Mouse (Mus musculus): ENCODE data around the gene Lhb.
"Not testable (repeated sequence)": the region's sequence is repeated elsewhere in the genome, so short reads cannot be mapped to it uniquely, and the experiment has no call there.

Gene Lhb

GRCm38 (mm10) chr7:45455932-45456696 lies 35.5 kb downstream of the Lhb start:
- DNase-seq: no peak

- no peak for DNase-seq
Measured at GRCm38 (mm10) chr7:45456721-45457203, 36.1 kb downstream of the Lhb start.

GRCm38 (mm10) chr7:45457204-45458060 lies 36.8 kb downstream of the Lhb start:
- DNase-seq: no peak

DNA sequence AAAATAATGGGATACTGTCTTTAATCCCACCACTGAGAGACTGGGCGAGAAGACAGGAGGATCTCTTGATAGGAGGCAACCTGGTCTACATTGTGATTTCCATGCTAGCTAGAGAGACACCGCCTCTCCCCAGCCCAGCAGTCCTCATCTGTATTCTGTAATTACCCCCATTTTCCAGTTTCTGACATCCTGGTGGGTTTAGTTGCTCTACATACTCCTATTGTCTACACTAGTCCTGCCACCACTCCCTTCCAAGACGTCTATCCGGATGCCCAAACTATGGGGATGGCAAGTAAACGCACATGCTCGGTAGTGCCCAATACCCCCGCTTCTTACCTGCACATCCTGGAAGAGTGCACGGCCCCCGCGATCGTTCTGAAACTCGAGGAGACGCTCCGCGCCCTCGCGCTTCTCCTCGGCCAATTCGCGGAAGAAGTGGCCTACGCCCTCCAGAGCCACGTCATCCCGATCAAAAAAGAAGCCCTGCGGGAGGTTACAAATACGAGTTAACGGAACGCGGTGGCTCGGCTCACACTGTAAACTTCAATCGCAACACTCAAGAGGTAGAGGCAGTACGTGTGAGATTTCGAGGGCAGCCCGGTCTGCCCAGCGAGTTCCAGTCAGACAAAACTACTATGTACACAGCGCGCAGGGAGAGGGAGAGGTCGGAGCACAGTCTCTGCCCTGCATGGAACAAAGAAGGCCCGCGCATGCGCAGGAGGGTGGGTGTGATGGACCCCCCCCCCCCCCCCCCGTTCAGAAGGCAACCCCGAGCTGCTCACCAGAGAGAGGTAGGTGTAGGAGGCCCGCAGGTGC lies 38.3 kb downstream of the Lhb start:
- peak; percentile 90 for DNase-seq

- peak; percentile 97 for DNase-seq
Measured at GRCm38 (mm10) chr7:45459564-45460140, 39.0 kb downstream of the Lhb start, which contains the start of gene Ftl1. Gene Ftl1, minus strand, starts transcription at chr7:45459884.

GRCm38 (mm10) chr7:45460377-45460776 lies 39.8 kb downstream of the Lhb start:
- DNase-seq: no peak

- peak; percentile 45 for DNase-seq
Measured at GRCm38 (mm10) chr7:45460860-45461314, 40.3 kb downstream of the Lhb start.

- DNase-seq: no peak
Measured at GRCm38 (mm10) chr7:45461326-45461725, 40.7 kb downstream of the Lhb start.

GRCm38 (mm10) chr7:45461781-45462180 lies 41.2 kb downstream of the Lhb start:
- DNase-seq: no peak

- no peak for DNase-seq
Measured at GRCm38 (mm10) chr7:45462325-45462724, 41.7 kb downstream of the Lhb start.

DNA sequence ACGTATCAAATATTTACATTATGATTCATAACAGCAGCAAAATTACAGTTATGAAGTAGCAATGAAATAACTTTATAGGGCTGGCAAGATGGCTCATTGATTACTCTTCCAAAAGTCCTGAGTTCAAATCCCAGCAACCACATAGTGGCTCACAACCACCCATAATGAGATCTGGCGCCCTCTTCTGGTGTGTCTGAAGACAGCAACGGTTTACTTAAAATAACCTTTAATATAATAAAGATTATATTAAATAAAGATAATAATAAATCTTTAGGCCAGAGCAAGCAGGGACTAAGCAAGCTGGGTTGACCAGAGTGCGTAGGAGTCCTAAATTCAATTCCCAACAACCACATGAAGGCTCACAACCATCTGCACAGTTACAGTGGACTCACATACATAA lies 42.2 kb downstream of the Lhb start:
- DNase-seq: not testable (repeated sequence)

- no peak for DNase-seq
Measured at GRCm38 (mm10) chr7:45463987-45464778, 43.6 kb downstream of the Lhb start.

- DNase-seq: no peak
Measured at GRCm38 (mm10) chr7:45465112-45465511, 44.5 kb downstream of the Lhb start.

- DNase-seq: peak; percentile 41
Measured at GRCm38 (mm10) chr7:45465549-45465948, 44.9 kb downstream of the Lhb start.

DNA sequence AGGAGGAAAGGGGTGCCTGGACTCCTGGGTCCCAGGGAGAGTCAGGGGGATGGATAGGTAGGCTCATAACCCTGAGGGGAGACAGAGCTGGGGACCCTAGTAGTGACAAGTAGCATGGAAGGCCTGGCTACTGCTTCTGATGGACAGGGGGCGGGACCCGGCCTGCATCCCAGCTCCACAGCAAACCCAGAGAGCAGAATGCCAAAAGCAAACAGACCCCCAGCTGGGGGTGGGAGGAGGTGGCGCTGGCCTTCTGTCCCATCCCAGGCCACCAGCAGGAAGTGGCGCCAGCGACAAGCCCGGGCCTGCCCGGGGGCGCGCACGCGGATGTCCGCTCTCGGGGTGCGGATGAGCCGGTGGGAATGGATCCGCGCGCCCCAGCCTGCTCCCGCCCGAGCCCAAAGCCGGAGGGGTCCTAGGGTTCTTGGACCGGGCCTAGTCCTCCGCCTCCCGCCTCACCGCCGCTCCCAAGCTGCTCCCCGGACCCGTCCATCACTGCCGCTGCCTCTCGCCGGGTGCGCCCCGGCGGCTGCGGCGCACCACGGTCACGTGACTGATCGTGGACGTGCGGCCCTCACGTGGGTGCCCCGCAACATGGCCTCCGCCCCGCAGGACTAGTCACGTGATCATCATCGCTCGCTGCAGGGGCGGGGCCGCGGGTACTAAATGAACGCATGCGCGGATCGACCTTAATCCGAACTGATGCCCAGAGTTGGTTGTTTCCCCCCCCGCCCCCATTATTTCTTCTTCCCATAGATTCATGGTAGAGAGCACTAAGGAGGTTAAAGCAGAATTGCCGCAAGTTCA lies 45.9 kb downstream of the Lhb start, which contains the start of gene Bax:
Gene Bax, minus strand, starts transcription at position 616 of the 807 bp plus-strand sequence.
- DNase-seq: peak; percentile 92

- DNase-seq: no peak
Measured at GRCm38 (mm10) chr7:45467090-45467670, 46.6 kb downstream of the Lhb start.

DNA sequence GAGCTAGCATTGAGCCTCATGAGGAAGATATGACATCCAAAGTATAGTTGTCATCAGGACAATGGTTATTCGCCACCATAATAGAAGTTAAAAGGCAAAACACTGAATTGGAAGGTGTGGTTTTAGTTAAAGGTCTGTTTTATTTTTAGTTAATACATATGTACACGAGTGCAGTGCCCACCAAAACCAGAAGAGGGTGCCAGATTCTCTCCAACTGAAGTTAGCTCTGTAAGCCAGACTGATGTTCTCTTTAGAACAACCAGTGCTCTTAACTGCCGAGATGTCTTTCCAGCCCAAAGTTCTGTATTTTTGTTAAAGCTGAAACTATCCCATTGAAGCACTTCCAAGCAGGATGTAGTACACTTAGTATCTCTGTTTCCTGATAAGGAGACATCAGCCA lies 50.2 kb downstream of the Lhb start:
- DNase-seq: peak; percentile 79
